Mouse (Mus musculus): ENCODE measurements around the gene Gpr137. TPM values are rescaled to one million over a fixed set of nuclear protein-coding genes. Genes with fewer than 3 reads are reported as not detected.

The Gpr137 gene
- polyA plus RNA-seq, 1 experiment, result 97.8 TPM

- peaks cover 26% of the 10 kb centered on the region for H3K27me3 ChIP-seq (ENCODE audit: control insufficient read depth, insufficient read depth, low read length)
- peak overlapping the region; percentile 63 for H3K4me3 ChIP-seq (ENCODE audit: low read depth, low read length)
- TF ChIP-seq CTCF (IDR thresholded peaks at IDR 0.05; ENCODE audit: extremely low read depth, insufficient read length, insufficient replicate concordance, low read depth, low read length) (no peak), POLR2A (IDR thresholded peaks at IDR 0.05; ENCODE audit: low read depth, low read length) (no peak)
- no peaks in the 10 kb centered on the region for H3K36me3 ChIP-seq (ENCODE audit: control insufficient read depth, insufficient read depth, low read length)
- no peak overlapping the region for H3K27ac ChIP-seq (ENCODE audit: insufficient read depth, low read depth, low read length)
- WGBS, result 6% methylated on average over 58 of the region's 58 CpGs
- H3K4me1 ChIP-seq (ENCODE audit: control insufficient read depth, insufficient read depth, insufficient read length, low read length), result no peaks in the 10 kb centered on the region; the same call in none of the 2 replicates
Observed at GRCm38 (mm10) chr19:6933436-6934194, 8.7 kb downstream of the Gpr137 start.

GRCm38 (mm10) chr19:6933102-6933435 is 9.2 kb downstream of the Gpr137 start:
- no peak for TF ChIP-seq POLR2A (IDR thresholded peaks at IDR 0.05; ENCODE audit: low read depth, low read length)
- no peaks in the 10 kb centered on the region; the same call in none of the 2 replicates for H3K4me1 ChIP-seq (ENCODE audit: control insufficient read depth, insufficient read depth, insufficient read length, low read length)
- 67% methylated on average over 4 of the region's 4 CpGs for WGBS
- no peak overlapping the region for H3K4me3 ChIP-seq (ENCODE audit: low read depth, low read length)
- H3K36me3 ChIP-seq (ENCODE audit: control insufficient read depth, insufficient read depth, low read length), result no peaks in the 10 kb centered on the region
- H3K27ac ChIP-seq (ENCODE audit: insufficient read depth, low read depth, low read length), result no peak overlapping the region
- H3K27me3 ChIP-seq (ENCODE audit: control insufficient read depth, insufficient read depth, low read length), result peaks cover 27% of the 10 kb centered on the region

GRCm38 (mm10) chr19:6932018-6932417 is 10.3 kb downstream of the Gpr137 start:
- H3K4me1 ChIP-seq (ENCODE audit: control insufficient read depth, insufficient read depth, insufficient read length, low read length), result no peaks in the 10 kb centered on the region; the same call in none of the 2 replicates
- TF ChIP-seq POLR2A (IDR thresholded peaks at IDR 0.05; ENCODE audit: low read depth, low read length) (no peak), CTCF (IDR thresholded peaks at IDR 0.05; ENCODE audit: extremely low read depth, insufficient read length, insufficient replicate concordance, low read depth, low read length) (no peak)
- 57% methylated on average over 1 of the region's 1 CpGs for WGBS

GRCm38 (mm10) chr19:6931002-6931401 is 11.3 kb downstream of the Gpr137 start:
- 6% methylated on average over 2 of the region's 2 CpGs for WGBS
- Histone ChIP-seq H3K36me3 (ENCODE audit: control insufficient read depth, insufficient read depth, low read length) (no peaks in the 10 kb centered on the region), H3K4me1 (ENCODE audit: control insufficient read depth, insufficient read depth, insufficient read length, low read length) (no peaks in the 10 kb centered on the region; the same call in none of the 2 replicates), H3K4me3 (ENCODE audit: low read depth, low read length) (no peak overlapping the region), H3K27me3 (ENCODE audit: control insufficient read depth, insufficient read depth, low read length) (peaks cover 48% of the 10 kb centered on the region), H3K27ac (ENCODE audit: insufficient read depth, low read depth, low read length) (no peak overlapping the region)
- TF ChIP-seq POLR2A (IDR thresholded peaks at IDR 0.05; ENCODE audit: low read depth, low read length) (no peak), CTCF (IDR thresholded peaks at IDR 0.05; ENCODE audit: extremely low read depth, insufficient read length, insufficient replicate concordance, low read depth, low read length) (no peak)

More at GRCm38 (mm10) chr19:6932018-6932417, 10.3 kb downstream of the Gpr137 start:
- Histone ChIP-seq H3K27ac (ENCODE audit: insufficient read depth, low read depth, low read length) (no peak overlapping the region), H3K4me3 (ENCODE audit: low read depth, low read length) (no peak overlapping the region), H3K36me3 (ENCODE audit: control insufficient read depth, insufficient read depth, low read length) (no peaks in the 10 kb centered on the region), H3K27me3 (ENCODE audit: control insufficient read depth, insufficient read depth, low read length) (peaks cover 37% of the 10 kb centered on the region)

GRCm38 (mm10) chr19:6928080-6928479 is 14.2 kb downstream of the Gpr137 start:
- Histone ChIP-seq H3K27ac (ENCODE audit: insufficient read depth, low read depth, low read length) (no peak overlapping the region), H3K27me3 (ENCODE audit: control insufficient read depth, insufficient read depth, low read length) (peaks cover 43% of the 10 kb centered on the region), H3K4me3 (ENCODE audit: low read depth, low read length) (no peak overlapping the region), H3K36me3 (ENCODE audit: control insufficient read depth, insufficient read depth, low read length) (no peaks in the 10 kb centered on the region), H3K4me1 (ENCODE audit: control insufficient read depth, insufficient read depth, insufficient read length, low read length) (peaks cover 7% of the 10 kb centered on the region)
- TF ChIP-seq CTCF (IDR thresholded peaks at IDR 0.05; ENCODE audit: extremely low read depth, insufficient read length, insufficient replicate concordance, low read depth, low read length) (no peak), POLR2A (IDR thresholded peaks at IDR 0.05; ENCODE audit: low read depth, low read length) (no peak)
- 62% methylated on average over 9 of the region's 9 CpGs for WGBS

- H3K27me3 ChIP-seq (ENCODE audit: control insufficient read depth, insufficient read depth, low read length), result peaks cover 36% of the 10 kb centered on the region
Observed at GRCm38 (mm10) chr19:6926559-6927255, 15.6 kb downstream of the Gpr137 start.

More at GRCm38 (mm10) chr19:6926559-6927255, 15.6 kb downstream of the Gpr137 start:
- WGBS, result 29% methylated on average over 26 of the region's 26 CpGs
- Histone ChIP-seq H3K36me3 (ENCODE audit: control insufficient read depth, insufficient read depth, low read length) (no peaks in the 10 kb centered on the region), H3K27ac (ENCODE audit: insufficient read depth, low read depth, low read length) (no peak overlapping the region), H3K4me1 (ENCODE audit: control insufficient read depth, insufficient read depth, insufficient read length, low read length) (peaks cover 10% of the 10 kb centered on the region), H3K4me3 (ENCODE audit: low read depth, low read length) (peak overlapping the region; percentile 28; the same call in 1 of the 2 replicates)
- TF ChIP-seq POLR2A (IDR thresholded peaks at IDR 0.05; ENCODE audit: low read depth, low read length) (no peak), CTCF (IDR thresholded peaks at IDR 0.05; ENCODE audit: extremely low read depth, insufficient read length, insufficient replicate concordance, low read depth, low read length) (no peak)
